Mouse (Mus musculus) bone marrow macrophage, adult 2 months (primary cell): ENCODE results near the gene Adcyap1r1. TPM values are rescaled to one million over a fixed set of nuclear protein-coding genes. Genes with fewer than 3 reads are reported as not detected.

Experiments used
- H3K27ac ChIP-seq: 2 replicates; pipeline ENCODE4 v1.5.1; 2012; ENCODE audit warnings: low read depth, low read length; ENCODE audit not compliant: insufficient read depth
- H3K4me1 ChIP-seq: 2 replicates; pipeline ENCODE4 v1.6.1; 2012; ENCODE audit warnings: low read length; ENCODE audit not compliant: control insufficient read depth, insufficient read depth
- H3K4me3 ChIP-seq: 2 replicates; pipeline ENCODE4 v1.5.1; 2012; ENCODE audit warnings: mild to moderate bottlenecking, low read length, moderate library complexity; ENCODE audit not compliant: insufficient read depth
- CTCF ChIP-seq: IDR thresholded peaks from 2 replicates; pipeline ENCODE4 v1.5.1; 2012; ENCODE audit warnings: low read depth, mild to moderate bottlenecking, low read length, moderate library complexity
- POLR2A ChIP-seq: IDR thresholded peaks from 2 replicates; pipeline ENCODE4 v1.6.1; 2012; ENCODE audit warnings: mild to moderate bottlenecking, low read depth, low read length, borderline replicate concordance
- polyA plus RNA-seq: library from polyadenylated mRNA; stranded (reverse); fragments of >200 nt; gene quantifications from 2 replicates; pipeline ENCODE4 v1.2.4, GENCODE M21; 2012; ENCODE audit not compliant: missing spikeins, insufficient read depth, insufficient read length

Adcyap1r1 gene
- polyA plus RNA-seq, 1 experiment, result not detected

DNA sequence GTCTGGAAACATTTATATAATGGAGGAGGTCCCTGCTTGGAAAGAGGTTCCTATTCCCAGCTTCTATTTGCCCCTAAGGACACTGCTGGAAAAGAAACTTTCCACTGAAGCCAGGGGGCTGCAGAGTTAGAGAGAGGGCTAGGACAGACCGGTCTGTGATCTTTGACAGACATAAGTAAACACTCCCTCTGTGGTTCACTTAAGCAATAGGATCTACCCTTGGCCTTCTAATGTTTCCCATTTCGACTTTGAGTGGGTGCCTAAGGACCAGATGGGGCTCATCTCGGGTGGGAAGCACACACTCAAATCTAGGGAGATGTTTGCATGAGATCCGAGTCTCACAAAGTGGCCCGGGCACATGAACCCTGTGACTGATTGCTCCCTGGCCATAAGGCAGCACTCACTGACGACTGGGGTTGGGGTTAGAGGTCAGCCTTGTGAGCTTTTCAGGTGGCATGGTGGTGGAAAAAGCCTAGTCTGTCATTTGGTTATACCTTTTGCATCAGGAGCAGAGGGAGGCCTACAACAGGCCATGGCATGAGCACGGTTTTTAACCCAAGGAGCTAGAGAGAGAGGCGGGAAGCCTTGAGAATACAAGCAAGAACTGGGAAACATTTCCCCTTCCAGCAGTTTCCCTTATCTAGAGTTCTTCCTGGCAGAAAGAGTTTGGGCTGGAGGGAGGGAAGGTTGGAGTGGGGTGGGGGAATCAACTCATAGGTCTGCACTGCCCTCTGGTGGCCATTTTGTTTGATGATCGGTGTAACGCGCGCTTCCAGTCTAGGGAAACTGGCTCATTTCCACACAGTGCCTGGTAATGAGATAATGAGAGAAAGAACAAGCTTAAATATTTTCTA, 59.7 kb downstream of the Adcyap1r1 start:
- no peaks in the 10 kb centered on the region for H3K4me1 ChIP-seq
- H3K27ac ChIP-seq, result no peak overlapping the region
- TF ChIP-seq CTCF (peak; percentile 93), POLR2A (no peak)
- H3K4me3 ChIP-seq, result no peak overlapping the region

DNA sequence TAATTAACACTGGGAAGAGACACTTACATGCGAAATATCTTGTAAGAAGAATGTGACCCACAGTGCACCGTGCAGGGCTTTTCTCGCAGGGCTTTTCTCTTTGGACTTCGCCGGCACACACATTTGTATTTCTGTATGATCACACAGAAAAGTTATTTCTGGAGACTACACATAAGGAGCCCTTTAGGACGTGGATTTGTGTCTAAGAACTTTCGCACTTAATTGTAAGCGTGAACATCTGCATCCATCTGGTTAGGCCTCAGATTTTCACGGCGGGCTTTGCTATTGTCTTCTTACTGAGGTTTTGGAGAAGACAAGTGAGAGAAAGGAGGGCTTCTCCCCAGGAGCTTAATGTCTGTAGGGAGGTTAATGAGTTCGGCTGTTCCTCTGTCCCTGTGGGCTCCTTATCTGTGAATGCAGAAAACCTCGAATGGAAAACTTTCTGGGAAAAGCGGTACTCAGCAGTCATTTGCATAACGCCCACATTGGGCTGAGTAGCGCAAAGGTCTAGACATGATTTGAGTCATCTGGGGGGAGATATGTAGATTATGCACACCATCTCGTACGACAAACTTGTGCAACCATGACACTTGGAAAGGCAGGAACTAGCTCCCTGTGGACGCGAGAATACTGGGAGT, 60.4 kb downstream of the Adcyap1r1 start:
- TF ChIP-seq POLR2A, result no peak
- no peak for TF ChIP-seq CTCF
- H3K27ac ChIP-seq, result no peak overlapping the region
- no peak overlapping the region for H3K4me3 ChIP-seq
- no peaks in the 10 kb centered on the region for H3K4me1 ChIP-seq

DNA sequence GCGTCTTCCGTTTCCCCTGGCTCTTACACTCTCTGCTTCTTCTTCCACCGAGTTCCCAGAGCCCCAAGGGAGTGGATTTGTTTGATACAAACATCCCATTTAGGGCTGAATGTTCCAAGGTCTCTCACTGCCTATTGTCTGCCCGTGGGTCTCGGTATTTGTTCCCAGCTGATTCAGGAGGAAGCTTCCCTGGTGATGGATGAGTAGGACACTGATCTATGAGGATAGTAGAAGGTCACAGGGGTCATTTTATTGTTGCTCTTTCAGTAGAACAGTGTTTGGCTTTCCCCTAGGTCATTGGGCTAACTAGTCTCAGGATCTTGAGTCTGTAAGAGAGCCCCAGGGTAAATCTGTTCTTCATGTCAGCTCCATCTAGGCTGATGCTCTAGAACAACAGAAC, 61.7 kb downstream of the Adcyap1r1 start:
- no peak overlapping the region for H3K27ac ChIP-seq
- H3K4me1 ChIP-seq, result no peaks in the 10 kb centered on the region
- H3K4me3 ChIP-seq, result no peak overlapping the region
- TF ChIP-seq POLR2A (no peak), CTCF (no peak)

DNA sequence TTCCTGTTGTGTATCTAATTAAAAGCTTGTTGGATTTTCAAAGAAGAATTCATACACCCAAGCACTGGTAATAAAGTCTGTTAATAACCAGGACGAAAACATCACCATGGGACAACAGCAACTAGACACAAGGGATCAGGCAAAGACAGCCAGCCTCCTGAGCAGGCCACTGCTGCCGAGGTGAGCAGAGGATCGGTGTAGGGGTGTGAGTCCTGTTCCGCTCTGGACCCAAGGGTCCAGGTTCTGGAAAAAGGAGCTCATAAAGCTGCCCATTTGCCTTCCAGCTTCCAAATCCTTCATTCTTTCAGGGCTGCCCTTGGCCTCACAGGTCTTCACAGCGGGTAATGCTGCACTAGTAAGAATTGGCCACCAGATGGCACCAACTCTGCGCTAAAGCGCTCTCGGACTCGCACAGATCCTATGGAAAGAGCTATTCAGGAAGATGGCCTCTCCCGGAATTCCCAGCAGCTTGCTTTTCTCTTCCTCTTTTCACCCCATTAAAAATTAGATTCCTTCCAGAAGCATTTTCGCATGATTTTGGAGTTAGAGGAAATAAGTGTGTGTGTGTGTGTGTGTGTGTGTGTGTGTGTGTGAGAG, 67.9 kb downstream of the Adcyap1r1 start:
- Histone ChIP-seq H3K27ac (no peak overlapping the region), H3K4me1 (no peaks in the 10 kb centered on the region), H3K4me3 (no peak overlapping the region)
- TF ChIP-seq CTCF (peak; percentile 92), POLR2A (no peak)

DNA sequence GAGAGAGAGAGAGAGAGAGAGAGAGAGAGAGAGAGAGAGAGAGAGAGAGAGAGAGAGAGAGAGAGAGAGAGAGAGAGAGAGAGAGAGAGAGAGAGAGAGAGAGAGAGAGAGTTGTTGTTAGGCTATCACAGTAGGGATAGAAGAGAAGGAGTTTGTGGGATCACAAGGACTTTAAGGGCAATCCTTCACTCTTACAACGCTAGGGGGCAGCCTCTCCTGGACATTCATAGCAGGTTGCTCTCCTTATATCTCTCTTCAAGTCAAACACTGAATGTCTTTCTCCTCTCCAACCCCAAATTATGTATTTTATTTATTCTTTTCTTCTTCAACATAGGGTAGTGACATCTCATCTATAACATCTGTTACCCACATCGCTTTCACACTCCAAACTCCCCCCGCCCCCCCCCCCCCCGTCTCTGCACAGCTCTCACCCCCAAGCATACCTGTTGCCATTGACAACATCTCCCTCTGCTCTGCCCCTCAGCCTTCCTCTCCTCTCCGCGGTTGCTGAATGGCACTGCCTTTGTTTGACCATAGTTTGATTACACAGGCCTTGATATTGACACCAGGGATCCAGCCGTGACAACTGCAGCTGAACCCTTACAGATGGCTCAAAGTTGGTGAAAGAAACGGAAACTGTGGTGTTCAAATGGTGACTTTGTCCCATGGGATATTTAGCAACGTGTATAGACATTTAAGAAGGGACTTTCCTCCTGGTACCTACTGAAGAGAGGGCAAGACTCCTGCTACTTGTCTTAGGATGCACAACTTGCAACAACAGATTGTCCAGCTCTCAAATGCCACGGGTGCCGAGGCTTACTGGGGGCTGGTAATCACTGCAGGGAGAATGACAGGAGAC, 68.7 kb downstream of the Adcyap1r1 start:
- TF ChIP-seq CTCF (no peak), POLR2A (no peak)
- no peak overlapping the region for H3K27ac ChIP-seq
- no peak overlapping the region for H3K4me3 ChIP-seq
- no peaks in the 10 kb centered on the region for H3K4me1 ChIP-seq

DNA sequence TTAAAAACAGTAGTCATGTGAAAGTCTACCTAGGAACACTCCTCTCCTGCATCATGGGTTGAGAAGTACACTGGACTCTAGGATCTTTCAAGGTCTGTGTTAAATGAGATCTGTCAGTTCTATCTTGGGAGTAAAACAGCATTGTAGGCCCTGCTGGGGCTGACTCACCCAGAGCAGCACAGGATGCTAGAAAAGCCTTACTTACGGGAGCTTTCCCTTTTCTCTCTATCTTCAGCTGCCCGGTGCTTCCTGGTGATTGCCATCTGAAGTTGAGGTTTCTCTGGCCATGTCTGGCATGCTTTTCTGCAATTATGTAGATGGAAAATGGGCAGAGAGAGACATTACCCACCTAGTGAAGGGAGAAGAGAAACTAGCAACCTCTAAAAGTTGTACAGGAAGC, 84.7 kb downstream of the Adcyap1r1 start:
- TF ChIP-seq CTCF, result no peak
- TF ChIP-seq POLR2A, result no peak
- Histone ChIP-seq H3K27ac (no peak overlapping the region), H3K4me3 (no peak overlapping the region), H3K4me1 (no peaks in the 10 kb centered on the region)

DNA sequence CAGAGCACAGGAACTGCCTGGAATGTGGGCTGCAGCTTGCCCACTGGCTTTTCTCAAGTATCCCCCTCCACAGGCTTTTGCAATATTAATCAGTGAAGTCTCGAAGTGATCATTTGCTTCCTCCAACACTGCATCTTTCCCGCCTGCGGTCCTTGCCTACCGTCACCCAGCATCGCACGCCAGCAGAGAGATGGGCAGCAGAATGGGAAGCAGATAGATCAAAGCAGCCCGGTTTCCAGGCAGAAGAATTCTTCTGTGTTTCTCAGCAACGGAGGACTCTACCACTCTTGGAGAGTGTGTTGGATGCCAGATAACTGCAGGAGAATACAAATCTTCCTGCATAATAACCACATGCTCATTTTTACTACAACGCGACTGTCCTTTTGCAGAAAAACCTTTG, 87.4 kb downstream of the Adcyap1r1 start:
- Histone ChIP-seq H3K4me1 (no peaks in the 10 kb centered on the region), H3K4me3 (no peak overlapping the region), H3K27ac (no peak overlapping the region)
- TF ChIP-seq CTCF (no peak), POLR2A (no peak)

DNA sequence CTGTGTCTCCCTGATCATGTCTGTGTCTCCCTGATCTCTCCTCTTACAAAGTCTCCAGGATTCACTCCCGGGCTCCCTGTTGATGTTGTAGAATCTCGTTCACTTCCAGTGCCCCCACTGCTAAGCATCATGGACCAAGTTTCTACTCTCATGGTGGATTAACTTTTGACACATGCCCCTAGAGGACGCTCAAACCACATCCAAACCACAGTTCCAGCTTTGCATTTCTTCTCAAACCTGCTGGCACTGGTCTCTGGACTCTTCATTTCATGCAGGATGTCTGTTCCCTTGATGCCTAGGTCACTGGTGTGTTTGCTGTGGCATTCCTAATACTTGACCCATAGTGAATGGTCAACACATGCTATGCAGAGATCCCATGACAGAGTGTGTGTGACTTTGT, 90.6 kb downstream of the Adcyap1r1 start:
- Histone ChIP-seq H3K27ac (no peak overlapping the region), H3K4me3 (no peak overlapping the region), H3K4me1 (no peaks in the 10 kb centered on the region)
- TF ChIP-seq POLR2A, result no peak
- no peak for TF ChIP-seq CTCF

DNA sequence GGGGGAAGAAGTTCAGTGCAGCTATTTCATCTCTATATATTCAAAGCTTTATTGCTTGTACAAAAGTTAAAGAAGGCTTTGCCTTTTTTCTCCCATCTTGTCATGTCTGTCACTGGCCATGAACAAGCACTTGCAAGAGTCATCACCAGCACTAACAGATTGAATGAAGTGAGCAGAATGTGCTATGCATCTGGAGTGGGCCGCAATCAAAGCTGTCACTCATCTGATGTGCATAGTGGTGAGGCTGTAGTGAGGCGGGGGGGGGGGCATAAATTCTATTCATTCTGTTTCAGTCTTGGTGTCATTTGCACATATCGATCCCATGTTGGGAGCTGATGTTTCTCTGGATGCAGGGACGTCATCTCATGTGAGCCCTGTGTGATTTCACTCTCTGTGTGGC, 91.6 kb downstream of the Adcyap1r1 start:
- H3K4me3 ChIP-seq, result no peak overlapping the region
- no peaks in the 10 kb centered on the region for H3K4me1 ChIP-seq
- no peak overlapping the region for H3K27ac ChIP-seq
- TF ChIP-seq CTCF, result no peak
- no peak for TF ChIP-seq POLR2A
